Mouse (Mus musculus) lung, adult 2 months (tissue): Measurements from ENCODE around the gene Kcnd1.
"Not testable (repeated sequence)": the region's sequence is repeated elsewhere in the genome, so short reads cannot be mapped to it uniquely, and the experiment has no call there.

Experiments
- CTCF ChIP-seq: fragments of 200-500 bp; IDR thresholded peaks from 2 replicates; pipeline ENCODE4 v1.5.1; 2011; ENCODE audit warnings: mild to moderate bottlenecking, low read length, control low read depth; ENCODE audit not compliant: insufficient read depth
- POLR2A ChIP-seq: fragments of 200-500 bp; IDR thresholded peaks from 2 replicates; pipeline ENCODE4 v1.6.1; 2011; ENCODE audit warnings: low read depth, mild to moderate bottlenecking, control low read depth, low read length, borderline replicate concordance; ENCODE audit errors: extremely low read depth

DNA sequence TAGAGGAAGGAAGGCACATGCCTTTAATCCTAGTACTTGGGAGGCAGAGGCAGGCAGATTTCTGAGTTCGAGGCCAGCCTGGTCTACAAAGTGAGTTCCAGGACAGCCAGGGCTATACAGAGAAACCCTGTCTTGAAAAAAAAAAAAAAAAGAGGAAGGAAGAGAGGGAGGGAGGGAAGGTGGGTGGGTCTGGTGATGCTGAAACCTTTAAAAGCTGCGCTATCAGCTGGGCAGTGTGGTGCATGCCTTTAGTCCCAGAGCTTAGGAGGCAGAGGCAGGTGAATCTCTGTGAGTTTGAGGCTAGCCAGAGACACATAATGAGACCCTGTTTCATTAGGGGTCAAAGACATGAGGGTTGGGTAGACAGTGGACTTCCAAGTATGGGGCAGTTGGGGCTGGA lies 19.9 kb upstream of the Kcnd1 start:
- TF ChIP-seq CTCF, POLR2A: not testable (repeated sequence)
